Mouse (Mus musculus): Measurements from ENCODE around the gene Tbc1d32. TPM values are rescaled to one million over a fixed set of nuclear protein-coding genes. Genes with fewer than 3 reads are reported as not detected.

Gene Tbc1d32
- polyA plus RNA-seq, 1 experiment from 2014 or later, result 3.6 TPM

DNA sequence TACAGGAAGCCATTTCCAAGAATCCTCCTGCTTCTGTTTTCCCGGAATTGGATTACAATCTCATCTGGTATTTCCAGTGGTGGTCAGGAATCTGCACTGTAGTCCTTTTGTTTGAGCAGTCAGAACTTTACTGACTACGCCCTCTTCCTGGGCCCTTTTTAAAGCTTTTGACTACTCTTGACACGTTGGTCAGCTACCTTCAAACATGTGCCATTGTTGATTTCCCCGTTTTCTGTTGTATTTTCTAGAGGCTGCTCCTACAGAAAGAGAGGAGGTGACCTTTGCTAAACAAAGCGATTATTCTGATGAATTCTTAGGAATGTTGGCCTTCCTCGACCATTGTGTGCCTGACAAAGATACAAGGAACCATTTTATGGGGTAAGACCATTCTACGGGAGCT, 250.5 kb downstream of the Tbc1d32 start:
- Histone ChIP-seq H3K36me3 (no peaks in the 10 kb centered on the region), H3K4me2 (replicated peaks) (no peak overlapping the region), H3K4me3 (no peak overlapping the region), H3K27me3 (replicated peaks) (no peaks in the 10 kb centered on the region), H3K27ac (no peak overlapping the region), H3K9me3 (no peaks in the 10 kb centered on the region), H3K9ac (no peak overlapping the region), H3K4me1 (no peaks in the 10 kb centered on the region)
- 75% methylated on average over 7 of the region's 7 CpGs for WGBS
- ATAC-seq (ENCODE audit: low FRiP score, low read depth), result no peak

Other genes with a start within 250 kb of the Tbc1d32 start
- gene Msl3l2, start 121.8 kb downstream of the Tbc1d32 start, polyA plus RNA-seq (2016; fragmentation: Nextera tagmentation; extraction: Ambion mirVana), result 13.0 and 13.6 TPM in 2 replicates
- gene Gja1, start 148.6 kb upstream of the Tbc1d32 start, polyA plus RNA-seq (2016; fragmentation: Nextera tagmentation; extraction: Ambion mirVana), result 128 and 132 TPM in 2 replicates